Mouse (Mus musculus) kidney, adult 2 months (tissue): ENCODE data around the gene 4930558C23Rik.

Experiments
- CTCF ChIP-seq: fragments of 200-500 bp; conservative IDR thresholded peaks from 2 replicates; pipeline ENCODE4 v1.5.1; 2011; ENCODE audit warnings: low read depth, mild to moderate bottlenecking, control low read depth, low read length, moderate library complexity, mixed read lengths; ENCODE audit not compliant: insufficient read depth, insufficient read length
- POLR2A ChIP-seq: fragments of 200-500 bp; IDR thresholded peaks from one replicate; pipeline ENCODE4 v1.6.1; 2011; ENCODE audit warnings: low read depth, low read length, control low read depth

- TF ChIP-seq CTCF (no peak), POLR2A (no peak)
Measured at GRCm38 (mm10) chr3:95402741-95403140, at the start of gene 4930558C23Rik.
